Comparison of ENCODE assay signal across 25 mouse cellular contexts in genomic region chr1:178365171-178365570, GRCm38 (mm10).
"Had no signal": no experiment of that assay in that cellular context is flagged by ENCODE, and none has a peak within 500 bp of the region (broad histone marks: within the 10 kb centered on the region; RNA-seq: fewer than 3 reads in every experiment).

No protein-coding gene starts in this region.

- H3K27me3 ChIP-seq: heart, embryonic 12.5 days; heart, embryonic 15.5 days; hindbrain, embryonic 12.5 days; intestine, embryonic 15.5 days; limb, embryonic 12.5 days; liver, embryonic 13.5 days; liver, embryonic 15.5 days had no signal

- H3K36me3 ChIP-seq: heart, embryonic 10.5 days; heart, embryonic 12.5 days; heart, embryonic 15.5 days; hindbrain, embryonic 10.5 days; hindbrain, embryonic 12.5 days; intestine, embryonic 15.5 days; limb, embryonic 10.5 days; limb, embryonic 12.5 days; liver, embryonic 13.5 days; liver, embryonic 15.5 days had no signal

- H3K27ac ChIP-seq: gastrocnemius, adult 2 months; heart, embryonic 10.5 days; heart, embryonic 15.5 days; hindbrain, embryonic 10.5 days; hindbrain, embryonic 12.5 days; hindbrain, embryonic 14.5 days; intestine, embryonic 15.5 days; layer of hippocampus, adult 2 months; left cerebral cortex, adult 2 months; limb, embryonic 10.5 days; limb, embryonic 12.5 days; liver, embryonic 13.5 days; liver, embryonic 15.5 days had no signal

- H3K4me3 ChIP-seq: gastrocnemius, adult 2 months; heart, embryonic 10.5 days; heart, embryonic 12.5 days; heart, embryonic 15.5 days; hindbrain, embryonic 10.5 days; hindbrain, embryonic 12.5 days; intestine, embryonic 15.5 days; layer of hippocampus, adult 2 months; left cerebral cortex, adult 2 months; limb, embryonic 10.5 days; limb, embryonic 12.5 days; liver, embryonic 13.5 days; liver, embryonic 15.5 days had no signal

- DNase-seq: gastrocnemius, adult 2 months; gastrocnemius, postnatal 10 days; gastrocnemius, postnatal 25 days; heart, adult 18-20 months; heart, postnatal 14 days; heart, postnatal 4 days; kidney, adult 18-20 months; kidney, adult 8-10 months; kidney, postnatal 10 days; kidney, postnatal 25 days; kidney, postnatal 4 days; liver; liver, embryonic 13.5 days had no signal
